Mouse (Mus musculus) R1 (cell line): ENCODE results near the gene Gm10644.
"Not testable (repeated sequence)": the region's sequence is repeated elsewhere in the genome, so short reads cannot be mapped to it uniquely, and the experiment has no call there.

Experiments
- DNase-seq: peaks from one replicate; pipeline ENCODE4 v3.0.0-alpha.2; 2018; ENCODE audit warnings: low read depth, low spot score

The Gm10644 gene

GRCm38 (mm10) chr8:83955106-83955957 is at the start of gene Gm10644, which contains the start of gene Asf1b:
Gene Gm10644 (minus strand): TSS chr8:83955205.
Gene Asf1b (plus strand): TSS chr8:83955507.
- peak; percentile 100 for DNase-seq

- DNase-seq: peak; percentile 95
These were observed 49.7 kb upstream of the Gm10644 start for GRCm38 (mm10) chr8:84004533-84005201.

GRCm38 (mm10) chr8:84003612-84004246 is 48.7 kb upstream of the Gm10644 start:
- DNase-seq: no peak

GRCm38 (mm10) chr8:84002957-84003611 is 48.1 kb upstream of the Gm10644 start:
- no peak for DNase-seq

DNA sequence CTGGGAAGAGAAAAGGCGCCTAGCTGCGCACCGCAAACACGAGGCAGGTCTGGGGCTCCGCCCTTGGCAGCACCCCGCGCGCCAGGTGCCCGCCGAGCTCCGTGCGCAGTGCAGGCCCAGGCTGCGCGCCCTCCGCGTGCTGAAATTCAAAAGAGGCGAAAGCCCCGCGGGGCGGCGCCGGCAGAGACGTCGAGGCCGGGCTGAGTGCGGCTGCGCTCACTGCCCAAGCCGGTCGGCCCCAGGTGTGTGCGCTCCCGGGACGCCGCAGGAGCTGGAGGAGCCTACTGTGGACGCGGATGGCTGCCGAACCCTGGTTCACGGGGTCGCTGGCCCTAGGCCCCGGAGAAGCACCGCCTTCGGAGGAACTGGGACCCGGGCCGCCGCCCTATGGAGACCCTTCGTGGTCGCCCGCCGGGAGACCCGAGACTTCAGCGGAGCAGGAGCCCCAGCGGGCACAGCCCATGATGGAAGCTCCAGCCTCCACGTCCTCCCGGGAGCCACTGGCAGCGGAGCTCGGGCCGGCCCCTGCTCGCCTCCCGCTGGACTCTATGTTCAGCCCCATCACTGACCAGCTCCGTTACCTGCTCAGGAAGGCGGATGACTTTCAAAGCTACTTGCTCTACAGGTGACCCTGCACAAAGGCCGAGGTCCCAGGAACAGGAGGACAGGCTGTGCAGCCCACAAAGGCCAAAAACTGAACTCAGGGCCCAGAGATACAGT is 46.4 kb upstream of the Gm10644 start, which contains the start of gene 1700067K01Rik:
1700067K01Rik (plus strand) TSS at position 222 of the 720 bp plus-strand sequence.
- peak; percentile 62 for DNase-seq

- DNase-seq: no peak
These were observed 44.8 kb upstream of the Gm10644 start for GRCm38 (mm10) chr8:83999825-84000224.

- DNase-seq: no peak
These were observed 44.2 kb upstream of the Gm10644 start for GRCm38 (mm10) chr8:83999057-83999705.

- peak; percentile 91 for DNase-seq
These were observed 43.4 kb upstream of the Gm10644 start for GRCm38 (mm10) chr8:83998231-83999056.

DNA sequence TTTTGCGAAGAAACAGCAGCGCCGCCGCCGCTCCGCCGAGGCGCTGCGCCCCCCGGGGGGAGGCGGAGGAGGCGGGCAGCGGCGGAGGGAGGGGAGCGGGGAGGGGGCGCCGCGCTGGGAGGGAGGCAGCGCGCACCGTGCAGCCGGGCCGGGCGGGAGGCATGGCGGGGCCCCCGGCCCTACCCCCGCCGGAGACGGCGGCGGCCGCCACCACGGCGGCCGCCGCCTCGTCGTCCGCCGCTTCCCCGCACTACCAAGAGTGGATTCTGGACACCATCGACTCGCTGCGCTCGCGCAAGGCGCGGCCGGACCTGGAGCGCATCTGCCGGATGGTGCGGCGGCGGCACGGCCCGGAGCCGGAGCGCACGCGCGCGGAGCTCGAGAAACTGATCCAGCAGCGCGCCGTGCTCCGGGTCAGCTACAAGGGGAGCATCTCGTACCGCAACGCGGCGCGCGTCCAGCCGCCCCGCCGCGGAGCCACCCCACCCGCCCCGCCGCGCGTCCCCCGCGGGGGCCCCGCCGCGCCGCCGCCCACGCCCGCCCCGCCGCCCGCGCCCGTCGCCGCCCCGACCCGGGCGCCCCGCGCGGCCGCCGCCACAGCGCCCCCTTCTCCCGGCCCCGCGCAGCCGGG is 42.6 kb upstream of the Gm10644 start, which contains the start of gene Samd1:
Samd1 (plus strand) TSS at position 162 of the 631 bp plus-strand sequence.
- peak; percentile 48 for DNase-seq

GRCm38 (mm10) chr8:83996567-83997505 is 41.8 kb upstream of the Gm10644 start:
- peak; percentile 86 for DNase-seq

- no peak for DNase-seq
These were observed 41.0 kb upstream of the Gm10644 start for GRCm38 (mm10) chr8:83995973-83996372.

DNA sequence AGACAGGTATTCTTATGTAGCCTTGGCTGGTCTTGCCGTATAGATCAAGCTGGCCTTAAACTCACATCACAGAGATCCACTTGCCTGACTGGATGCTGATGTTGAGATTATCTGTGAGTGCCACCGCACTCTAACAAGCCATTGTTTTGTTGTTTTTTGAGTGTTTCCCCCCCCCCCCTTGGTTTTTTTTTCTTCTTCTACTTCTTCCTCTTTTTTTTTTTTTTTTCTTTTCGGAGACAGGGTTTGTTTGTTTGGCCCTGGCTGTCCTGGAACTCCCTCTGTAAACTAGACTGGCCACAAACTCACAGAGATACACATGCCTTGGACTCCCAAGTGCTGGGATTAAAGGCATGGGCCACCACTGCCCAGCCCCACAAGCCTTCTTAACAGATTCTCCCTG is 39.0 kb upstream of the Gm10644 start:
- DNase-seq: no peak

- no peak for DNase-seq
These were observed 37.5 kb upstream of the Gm10644 start for GRCm38 (mm10) chr8:83992488-83992887.

GRCm38 (mm10) chr8:83990170-83990569 is 35.2 kb upstream of the Gm10644 start:
- DNase-seq: no peak

- no peak for DNase-seq
These were observed 34.2 kb upstream of the Gm10644 start for GRCm38 (mm10) chr8:83989243-83989642.

GRCm38 (mm10) chr8:83983222-83983621 is 28.2 kb upstream of the Gm10644 start:
- not testable (repeated sequence) for DNase-seq

GRCm38 (mm10) chr8:83982449-83982848 is 27.4 kb upstream of the Gm10644 start:
- no peak for DNase-seq

- DNase-seq: no peak
These were observed 26.5 kb upstream of the Gm10644 start for GRCm38 (mm10) chr8:83981533-83981932.
